Mouse (Mus musculus) brain, embryonic 14.5 days (tissue): ENCODE measurements around the gene Sgpl1.

Experiments
- CTCF ChIP-seq: fragments of 200-500 bp; IDR thresholded peaks from 2 replicates; pipeline ENCODE4 v1.5.1; 2012; ENCODE audit warnings: inconsistent platforms, mild to moderate bottlenecking, moderate library complexity, borderline replicate concordance; ENCODE audit not compliant: insufficient read depth, insufficient read length; ENCODE audit errors: extremely low read depth
- POLR2A ChIP-seq: fragments of 200-500 bp; IDR thresholded peaks from 2 replicates; pipeline ENCODE4 v1.6.1; 2012; ENCODE audit warnings: mild to moderate bottlenecking, inconsistent platforms, borderline replicate concordance; ENCODE audit not compliant: poor library complexity, insufficient read depth, insufficient read length, severe bottlenecking; ENCODE audit errors: extremely low read depth

- TF ChIP-seq POLR2A (no peak), CTCF (no peak)
These were observed 12.2 kb downstream of the Sgpl1 start for GRCm38 (mm10) chr10:61135226-61135839.
